Mouse (Mus musculus) hindbrain, embryonic 10.5 days (tissue): Measurements from ENCODE around the gene Vmn2r87. TPM values are rescaled to one million over a fixed set of nuclear protein-coding genes. Genes with fewer than 3 reads are reported as not detected.
"Not testable (repeated sequence)": the region's sequence is repeated elsewhere in the genome, so short reads cannot be mapped to it uniquely, and the experiment has no call there.

Experiments used
- DNase-seq: peaks from one replicate; pipeline ENCODE4 v3.0.0-alpha.2; 2017; ENCODE audit warnings: low spot score
- H3K27ac ChIP-seq: fragments of 300-500 bp; sonication (generic); 2 replicates; pipeline ENCODE4 v1.5.1; 2016; ENCODE audit warnings: mild to moderate bottlenecking, moderate library complexity
- H3K27me3 ChIP-seq: fragments of 300-500 bp; sonication (generic); 2 replicates; pipeline ENCODE4 v1.6.1; 2016; ENCODE audit warnings: mild to moderate bottlenecking; ENCODE audit not compliant: poor library complexity, insufficient read depth, severe bottlenecking
- H3K36me3 ChIP-seq: fragments of 300-500 bp; sonication (generic); 2 replicates; pipeline ENCODE4 v1.6.1; 2016; ENCODE audit warnings: mild to moderate bottlenecking, moderate library complexity
- H3K4me1 ChIP-seq: fragments of 300-500 bp; sonication (generic); replicated peaks from 2 replicates; pipeline ENCODE4 v1.6.1; 2016; ENCODE audit warnings: mild to moderate bottlenecking
- H3K4me3 ChIP-seq: fragments of 300-500 bp; sonication (generic); 2 replicates; pipeline ENCODE4 v1.5.1; 2016; ENCODE audit warnings: mild to moderate bottlenecking, moderate library complexity
- H3K9me3 ChIP-seq: fragments of 300-500 bp; sonication (generic); 2 replicates; pipeline ENCODE4 v1.6.1; 2016; ENCODE audit warnings: mild to moderate bottlenecking, moderate library complexity
- WGBS: fragments of 180-500 bp; shearing (Covaris S2); methylation state at CpG from one replicate; pipeline ENCODE4 v1.1.7; 2016; 5-methylcytosine and 5-hydroxymethylcytosine counted together
- polyA plus RNA-seq: library from polyadenylated mRNA; unstranded; fragments of >200 nt; fragmentation: Nextera tagmentation; extraction: Ambion mirVana; gene quantifications from 2 replicates; pipeline ENCODE4 v1.2.1, GENCODE M21; 2016

Vmn2r87 gene
- polyA plus RNA-seq = 0.04 TPM in 1 of 2 replicates, not detected in the other

- Histone ChIP-seq H3K27me3 (no peaks in the 10 kb centered on the region), H3K9me3 (no peaks in the 10 kb centered on the region), H3K4me1 (no peaks in the 10 kb centered on the region), H3K27ac (no peak within 1 kb of the TSS), H3K36me3 (no peaks in the 10 kb centered on the region), H3K4me3 (no peak within 1 kb of the TSS)
- no peak for DNase-seq
These were observed at the start of gene Vmn2r87 for GRCm38 (mm10) chr10:130497296-130497695. Gene Vmn2r87, minus strand, starts transcription at chr10:130497396.

- not testable (repeated sequence) for H3K9me3 ChIP-seq, H3K36me3 ChIP-seq, H3K27me3 ChIP-seq, H3K27ac ChIP-seq, H3K4me3 ChIP-seq, DNase-seq
- H3K4me1 ChIP-seq = peaks cover 11% of the 10 kb centered on the region; the same call in 1 of the 2 replicates
- WGBS = 93% methylated on average over 1 of the region's 1 CpGs
These were observed 47.1 kb upstream of the Vmn2r87 start for GRCm38 (mm10) chr10:130544331-130544730.

- not testable (repeated sequence) for H3K27me3 ChIP-seq, H3K36me3 ChIP-seq, H3K9me3 ChIP-seq
- Histone ChIP-seq H3K4me1 (peaks cover 11% of the 10 kb centered on the region; the same call in 1 of the 2 replicates), H3K27ac (peak overlapping the region; percentile 88), H3K4me3 (peak overlapping the region; percentile 67)
- peak; percentile 77 for DNase-seq
- 2% methylated on average over 21 of the region's 21 CpGs for WGBS
These were observed 44.9 kb upstream of the Vmn2r87 start for GRCm38 (mm10) chr10:130541931-130542691.

- no peaks in the 10 kb centered on the region for H3K4me1 ChIP-seq
- H3K4me3 ChIP-seq = no peak overlapping the region
- H3K27ac ChIP-seq = no peak overlapping the region
- H3K9me3 ChIP-seq = no peaks in the 10 kb centered on the region
- H3K36me3 ChIP-seq = no peaks in the 10 kb centered on the region
- DNase-seq = no peak
- 76% methylated on average over 3 of the region's 3 CpGs for WGBS
- no peaks in the 10 kb centered on the region for H3K27me3 ChIP-seq
These were observed 38.9 kb upstream of the Vmn2r87 start for GRCm38 (mm10) chr10:130536101-130536500.

GRCm38 (mm10) chr10:130527926-130528325, 30.7 kb upstream of the Vmn2r87 start:
- Histone ChIP-seq H3K9me3 (0 out of 2 replicates have a peak, but pooled peaks cover 4% of the 10 kb centered on the region), H3K4me3 (no peak overlapping the region), H3K4me1 (no peaks in the 10 kb centered on the region), H3K27me3 (no peaks in the 10 kb centered on the region), H3K27ac (no peak overlapping the region), H3K36me3 (no peaks in the 10 kb centered on the region)
- no peak for DNase-seq
- 48% methylated on average over 10 of the region's 10 CpGs for WGBS

- Histone ChIP-seq H3K27me3 (no peaks in the 10 kb centered on the region), H3K9me3 (no peaks in the 10 kb centered on the region), H3K4me3 (peak overlapping the region; percentile 54), H3K36me3 (no peaks in the 10 kb centered on the region), H3K4me1 (peaks cover 4% of the 10 kb centered on the region; the same call in 1 of the 2 replicates), H3K27ac (peak overlapping the region; percentile 85)
- 5% methylated on average over 36 of the region's 36 CpGs for WGBS
- peak; percentile 82 for DNase-seq
These were observed 26.9 kb downstream of the Vmn2r87 start for GRCm38 (mm10) chr10:130470311-130470760.

- WGBS = 92% methylated on average over 1 of the region's 1 CpGs
- H3K9me3 ChIP-seq, DNase-seq, H3K27me3 ChIP-seq, H3K36me3 ChIP-seq, H3K4me1 ChIP-seq, H3K27ac ChIP-seq, H3K4me3 ChIP-seq: not testable (repeated sequence)
These were observed 41.2 kb downstream of the Vmn2r87 start, which contains the start of gene Vmn2r86 for GRCm38 (mm10) chr10:130455950-130456349. Gene Vmn2r86, minus strand, starts transcription at chr10:130456050.

GRCm38 (mm10) chr10:130444776-130445175, 52.4 kb downstream of the Vmn2r87 start:
- Histone ChIP-seq H3K27me3 (no peaks in the 10 kb centered on the region), H3K4me3 (no peak overlapping the region), H3K4me1 (no peaks in the 10 kb centered on the region), H3K9me3 (peaks cover 3% of the 10 kb centered on the region; the same call in 1 of the 2 replicates), H3K36me3 (no peaks in the 10 kb centered on the region), H3K27ac (no peak overlapping the region)
- WGBS = 90% methylated on average over 21 of the region's 21 CpGs
- DNase-seq = no peak

GRCm38 (mm10) chr10:130434185-130434898, 62.9 kb downstream of the Vmn2r87 start:
- WGBS = 88% methylated on average over 11 of the region's 11 CpGs
- not testable (repeated sequence) for DNase-seq, H3K4me1 ChIP-seq, H3K36me3 ChIP-seq, H3K4me3 ChIP-seq, H3K27me3 ChIP-seq, H3K9me3 ChIP-seq, H3K27ac ChIP-seq

- H3K9me3 ChIP-seq, H3K4me3 ChIP-seq, DNase-seq, H3K27ac ChIP-seq, H3K36me3 ChIP-seq, H3K27me3 ChIP-seq, H3K4me1 ChIP-seq: not testable (repeated sequence)
These were observed 67.6 kb downstream of the Vmn2r87 start, which contains the start of gene Vmn2r85 for GRCm38 (mm10) chr10:130429603-130430002. Gene Vmn2r85, minus strand, starts transcription at chr10:130429703.

GRCm38 (mm10) chr10:130422368-130422767, 74.8 kb downstream of the Vmn2r87 start:
- not testable (repeated sequence) for H3K36me3 ChIP-seq, DNase-seq, H3K4me3 ChIP-seq, H3K9me3 ChIP-seq, H3K4me1 ChIP-seq, H3K27me3 ChIP-seq, H3K27ac ChIP-seq
- whole genome bisulfite sequencing = 83% methylated on average over 2 of the region's 2 CpGs
